Mouse (Mus musculus) G1E (cell line): ENCODE data around the gene 2200002J24Rik. TPM values are rescaled to one million over a fixed set of nuclear protein-coding genes. Genes with fewer than 3 reads are reported as not detected.
A peak's percentile ranks its signal among the peaks of the same experiment; 100 is the strongest.

Experiments used
- ATAC-seq: 2 replicates; pipeline ENCODE4 v1.8.0; 2016; ENCODE audit warnings: mild to moderate bottlenecking; ENCODE audit not compliant: insufficient number of reproducible peaks, poor library complexity, low FRiP score, severe bottlenecking; ENCODE audit errors: extremely low read depth
- DNase-seq: peaks from one replicate; pipeline ENCODE4 v3.0.0; 2012; ENCODE audit warnings: low spot score
- H3K27me3 ChIP-seq: 2 replicates; pipeline ENCODE4 v1.6.1; 2012; ENCODE audit warnings: mild to moderate bottlenecking, low read length, inconsistent platforms; ENCODE audit not compliant: insufficient read depth
- H3K36me3 ChIP-seq: replicated peaks from 2 replicates; pipeline ENCODE3; 2012; ENCODE audit warnings: mild to moderate bottlenecking, inconsistent platforms
- H3K4me1 ChIP-seq: 2 replicates; pipeline ENCODE4 v1.6.1; 2012; ENCODE audit warnings: low read depth, low read length, inconsistent platforms, mixed read lengths; ENCODE audit not compliant: insufficient read depth
- H3K4me3 ChIP-seq: 2 replicates; pipeline ENCODE4 v1.5.1; 2012; ENCODE audit warnings: low read depth, mild to moderate bottlenecking, inconsistent platforms, low read length, moderate library complexity, mixed read lengths
- H3K9me3 ChIP-seq: replicated peaks from 2 replicates; pipeline ENCODE4 v1.6.1; 2012; ENCODE audit warnings: inconsistent platforms
- CTCF ChIP-seq: IDR thresholded peaks from 2 replicates; pipeline ENCODE4 v1.5.1; 2012; ENCODE audit warnings: low read depth, low read length, inconsistent platforms, mixed read lengths
- GATA1 ChIP-seq: IDR thresholded peaks from 2 replicates; pipeline ENCODE4 v1.6.1; 2012; ENCODE audit warnings: borderline replicate concordance, low read length, inconsistent platforms, mixed read lengths
- GATA2 ChIP-seq: IDR thresholded peaks from 2 replicates; pipeline ENCODE4 v1.6.1; 2012; ENCODE audit warnings: low read depth, low read length, inconsistent platforms, borderline replicate concordance
- POLR2AphosphoS5 ChIP-seq: IDR thresholded peaks from 2 replicates; pipeline ENCODE4 v1.6.1; 2012; ENCODE audit warnings: low read depth, low read length, inconsistent platforms; ENCODE audit not compliant: insufficient replicate concordance
- TAL1 ChIP-seq: conservative IDR thresholded peaks from 2 replicates; pipeline ENCODE4 v1.6.1; 2012; ENCODE audit warnings: low read depth, low read length, inconsistent platforms, mixed read lengths
- polyA plus RNA-seq: library from polyadenylated mRNA; stranded (reverse); fragments of >175 nt; gene quantifications from 2 replicates; pipeline ENCODE4 v1.2.3, GENCODE M21; 2012
- total RNA-seq, 2 experiments: library from RNA; stranded (forward) in 1 of 2; stranded (reverse) in 1 of 2; fragments of 200-1000 nt in 1 of 2; fragments of >200 nt in 1 of 2; fragmentation: Nextera tagmentation in 1 of 2; gene quantifications; 2 replicates each; pipeline ENCODE4 v1.2.3; 2014 to 2017

The 2200002J24Rik gene
- total and polyA plus RNA-seq, 3 experiments, result not detected

GRCm38 (mm10) chr7:30707441-30707840 is 8.7 kb downstream of the 2200002J24Rik start:
- peaks cover 18% of the 10 kb centered on the region; the same call in 1 of the 2 replicates for H3K27me3 ChIP-seq
- no peak for TF ChIP-seq POLR2AphosphoS5
- no peak for TF ChIP-seq CTCF
- no peak for TF ChIP-seq TAL1
- no peak for TF ChIP-seq GATA2
- no peak for TF ChIP-seq GATA1
- peaks cover 4% of the 10 kb centered on the region; the same call in 1 of the 2 replicates for H3K4me1 ChIP-seq
- H3K9me3 ChIP-seq, result no peaks in the 10 kb centered on the region
- no peak overlapping the region for H3K4me3 ChIP-seq
- no peaks in the 10 kb centered on the region for H3K36me3 ChIP-seq
- ATAC-seq (no peak), DNase-seq (no peak)

DNA sequence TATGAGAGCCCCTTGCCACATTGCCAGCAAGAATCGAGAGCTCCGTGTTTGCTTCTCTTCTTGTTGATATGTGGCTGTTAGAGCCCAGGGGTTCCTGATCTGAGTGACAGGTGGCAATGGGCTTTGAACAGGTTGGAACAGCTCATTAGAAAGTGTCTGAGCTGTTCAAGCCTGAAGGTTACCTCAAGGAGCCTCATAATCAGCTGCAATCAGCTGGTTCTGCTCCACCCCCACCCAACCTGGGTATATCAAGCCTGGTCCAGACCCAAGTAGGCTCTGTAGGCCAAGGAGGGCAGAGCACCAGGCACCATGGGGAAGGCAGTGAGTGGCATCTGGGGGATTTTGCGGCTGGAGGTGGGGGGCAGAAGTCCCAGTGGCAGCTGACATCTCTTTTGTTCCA is 13.2 kb downstream of the 2200002J24Rik start, which contains the start of gene Atp4a:
Gene Atp4a, plus strand, starts transcription at position 268 of the 400 bp plus-strand sequence.
- TF ChIP-seq GATA1 (no peak), CTCF (no peak), TAL1 (no peak), POLR2AphosphoS5 (no peak), GATA2 (no peak)
- ATAC-seq (no peak), DNase-seq (no peak)
- H3K27me3 ChIP-seq, result peaks cover 25% of the 10 kb centered on the region; the same call in 1 of the 2 replicates
- H3K4me1 ChIP-seq, result no peaks in the 10 kb centered on the region
- H3K36me3 ChIP-seq, result no peaks in the 10 kb centered on the region
- H3K4me3 ChIP-seq, result no peak within 1 kb of the TSS
- H3K9me3 ChIP-seq, result no peaks in the 10 kb centered on the region

- Histone ChIP-seq H3K4me1 (peaks cover 4% of the 10 kb centered on the region; the same call in 1 of the 2 replicates), H3K36me3 (no peaks in the 10 kb centered on the region), H3K4me3 (peak overlapping the region; percentile 14; the same call in 1 of the 2 replicates), H3K9me3 (no peaks in the 10 kb centered on the region), H3K27me3 (peaks cover 28% of the 10 kb centered on the region; the same call in 1 of the 2 replicates)
- DNase-seq (no peak), ATAC-seq (no peak)
- no peak for TF ChIP-seq CTCF
- TF ChIP-seq GATA1, result no peak
- TF ChIP-seq POLR2AphosphoS5, result no peak
- TF ChIP-seq TAL1, result no peak
- no peak for TF ChIP-seq GATA2
These were observed 18.4 kb downstream of the 2200002J24Rik start for GRCm38 (mm10) chr7:30717006-30717715.

- ATAC-seq, result no peak
These were observed 19.0 kb downstream of the 2200002J24Rik start for GRCm38 (mm10) chr7:30717716-30718046.

GRCm38 (mm10) chr7:30719669-30720068 is 20.9 kb downstream of the 2200002J24Rik start:
- no peak for TF ChIP-seq GATA2
- TF ChIP-seq CTCF, result no peak
- TF ChIP-seq POLR2AphosphoS5, result no peak
- TF ChIP-seq GATA1, result no peak
- no peak for TF ChIP-seq TAL1
- no peak overlapping the region for H3K4me3 ChIP-seq
- H3K9me3 ChIP-seq, result no peaks in the 10 kb centered on the region
- H3K4me1 ChIP-seq, result peaks cover 4% of the 10 kb centered on the region; the same call in 1 of the 2 replicates
- peaks cover 3% of the 10 kb centered on the region for H3K36me3 ChIP-seq
- no peak for ATAC-seq
- no peak for DNase-seq
- H3K27me3 ChIP-seq, result peaks cover 28% of the 10 kb centered on the region; the same call in 1 of the 2 replicates

More at GRCm38 (mm10) chr7:30717716-30718046, 19.0 kb downstream of the 2200002J24Rik start:
- Histone ChIP-seq H3K36me3 (no peaks in the 10 kb centered on the region), H3K4me1 (peaks cover 4% of the 10 kb centered on the region; the same call in 1 of the 2 replicates), H3K27me3 (peaks cover 31% of the 10 kb centered on the region; the same call in 1 of the 2 replicates), H3K4me3 (peak overlapping the region; percentile 14; the same call in 1 of the 2 replicates), H3K9me3 (no peaks in the 10 kb centered on the region)
- DNase-seq, result no peak
- TF ChIP-seq TAL1, result no peak
- TF ChIP-seq GATA2, result no peak
- TF ChIP-seq CTCF, result no peak
- TF ChIP-seq POLR2AphosphoS5, result no peak
- no peak for TF ChIP-seq GATA1

- DNase-seq, result no peak
- ATAC-seq, result no peak
- peaks cover 13% of the 10 kb centered on the region for H3K4me1 ChIP-seq
These were observed 22.6 kb downstream of the 2200002J24Rik start for GRCm38 (mm10) chr7:30721286-30721685.

More at GRCm38 (mm10) chr7:30721286-30721685, 22.6 kb downstream of the 2200002J24Rik start:
- peaks cover 26% of the 10 kb centered on the region; the same call in 1 of the 2 replicates for H3K27me3 ChIP-seq
- no peaks in the 10 kb centered on the region for H3K9me3 ChIP-seq
- no peak overlapping the region for H3K4me3 ChIP-seq
- H3K36me3 ChIP-seq, result peaks cover 17% of the 10 kb centered on the region
- TF ChIP-seq GATA2, result no peak
- TF ChIP-seq POLR2AphosphoS5, result no peak
- TF ChIP-seq TAL1, result no peak
